Mouse (Mus musculus) cerebellum, postnatal 25 days (tissue): ENCODE measurements around the gene Gm49403.
A peak's percentile ranks its signal among the peaks of the same experiment; 100 is the strongest.
"Not testable (repeated sequence)": the region's sequence is repeated elsewhere in the genome, so short reads cannot be mapped to it uniquely, and the experiment has no call there.

Experiments used
- DNase-seq, 2 experiments: peaks; one replicate each; pipeline ENCODE4 v3.0.0; 2021; ENCODE audit warnings: mixed read lengths in 2 of 2

The Gm49403 gene

DNA sequence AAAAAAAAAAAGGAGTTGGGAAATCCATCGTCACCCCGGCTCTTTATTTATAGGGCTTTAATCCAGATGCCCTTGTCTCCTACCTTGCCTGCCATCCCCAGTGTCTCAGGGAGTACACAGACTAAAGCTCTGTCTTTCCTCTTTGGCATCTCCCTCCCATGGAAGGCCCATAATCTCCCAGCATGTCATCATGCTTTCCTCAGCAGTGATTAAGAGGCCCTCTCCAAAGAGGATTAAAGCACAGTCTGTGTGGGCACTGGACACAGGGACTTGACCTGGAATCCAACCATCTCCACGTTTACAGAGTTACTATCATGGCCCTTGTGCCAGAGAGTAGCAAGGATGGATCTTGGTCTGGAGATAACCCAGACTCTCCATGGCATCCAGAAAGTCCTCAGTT is at the start of gene Gm49403, which contains the start of gene Lbhd1:
Gm49403 (plus strand) TSS at position 315 of the 400 bp plus-strand sequence.
Lbhd1 (plus strand) TSS at position 117 of the 400 bp plus-strand sequence.
- DNase-seq, result no peak

DNA sequence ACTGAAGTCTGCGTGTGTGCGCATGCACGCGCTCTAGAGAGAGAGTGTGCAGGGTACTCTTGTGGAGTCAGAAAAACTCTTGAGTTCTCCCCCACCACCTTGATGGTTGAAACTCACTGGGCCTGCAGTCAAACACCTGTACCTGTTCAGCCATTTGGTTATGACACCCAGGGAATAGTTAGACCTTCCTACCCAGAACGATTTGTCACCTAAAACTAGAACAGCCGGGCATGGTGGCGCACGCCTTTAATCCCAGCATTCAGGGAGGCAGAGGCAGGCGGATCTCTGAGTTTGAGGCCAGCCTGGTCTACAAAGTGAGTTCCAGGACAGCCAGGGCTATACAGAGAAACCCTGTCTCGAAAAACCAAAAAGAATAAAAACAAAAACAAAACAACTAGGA is 47.4 kb upstream of the Gm49403 start:
- not testable (repeated sequence) for DNase-seq

DNA sequence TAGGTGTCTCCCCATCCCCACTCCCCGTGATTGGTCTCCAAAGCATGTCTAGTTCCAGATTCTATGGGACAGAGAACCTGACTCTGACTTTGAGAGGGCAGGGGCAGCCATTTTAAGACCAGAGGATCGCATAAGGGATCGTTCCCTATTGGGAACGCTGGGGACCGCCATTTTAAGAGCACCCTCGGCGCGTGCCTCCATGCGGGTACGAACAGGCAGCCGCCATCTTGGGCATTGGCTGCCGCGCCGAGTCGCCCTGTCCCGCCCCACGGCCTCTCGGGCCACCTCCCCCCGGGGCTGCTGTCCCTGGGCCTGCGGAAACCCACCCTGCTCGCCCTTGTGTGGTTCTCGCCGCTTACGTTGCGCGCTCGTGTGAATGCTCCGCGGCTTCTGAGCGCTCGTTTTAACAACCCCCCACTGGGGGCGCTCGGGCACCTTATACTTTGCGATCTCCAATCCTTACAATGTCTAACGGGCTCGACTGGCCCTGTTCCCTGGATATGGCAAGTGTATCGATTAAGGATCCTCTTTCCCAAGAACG is 46.4 kb upstream of the Gm49403 start, which contains the start of gene Bscl2:
Bscl2 (plus strand) TSS at position 217 of the 541 bp plus-strand sequence.
- DNase-seq, result peak; percentile 91 to 92

DNA sequence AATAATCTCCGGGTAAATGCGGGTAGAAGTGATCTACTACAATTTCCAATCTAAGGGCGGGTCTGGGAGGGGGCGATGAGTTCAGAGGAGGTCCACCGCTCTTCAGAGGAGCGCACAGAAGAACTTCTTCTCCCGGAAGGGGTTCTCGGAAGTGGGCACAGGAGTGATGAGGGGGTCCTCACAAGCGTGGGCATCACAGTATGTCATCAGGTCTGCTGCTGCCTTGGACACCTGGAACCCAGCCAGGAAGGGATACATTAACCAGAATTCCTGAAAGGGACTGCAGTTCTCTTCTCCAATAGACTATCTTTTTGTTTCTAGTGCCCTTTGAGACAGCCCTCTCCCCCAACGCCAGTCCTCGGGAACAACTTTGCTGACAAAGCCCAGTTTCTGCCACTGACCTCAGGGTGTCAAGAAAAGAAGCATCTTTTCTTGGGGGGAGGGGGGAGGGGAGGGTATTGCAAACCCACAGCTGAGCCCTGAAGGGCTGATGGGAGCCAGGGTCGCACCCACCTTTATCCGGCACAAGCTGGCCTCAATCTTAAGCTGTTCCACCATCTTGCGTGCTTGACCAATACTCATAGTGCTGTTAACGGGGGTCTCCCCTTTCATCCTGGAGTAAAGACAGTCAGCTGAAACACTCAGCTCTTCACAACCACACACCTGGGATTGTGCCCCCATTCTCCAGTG is 45.5 kb upstream of the Gm49403 start:
- peak; percentile 69 to 74 for DNase-seq

DNA sequence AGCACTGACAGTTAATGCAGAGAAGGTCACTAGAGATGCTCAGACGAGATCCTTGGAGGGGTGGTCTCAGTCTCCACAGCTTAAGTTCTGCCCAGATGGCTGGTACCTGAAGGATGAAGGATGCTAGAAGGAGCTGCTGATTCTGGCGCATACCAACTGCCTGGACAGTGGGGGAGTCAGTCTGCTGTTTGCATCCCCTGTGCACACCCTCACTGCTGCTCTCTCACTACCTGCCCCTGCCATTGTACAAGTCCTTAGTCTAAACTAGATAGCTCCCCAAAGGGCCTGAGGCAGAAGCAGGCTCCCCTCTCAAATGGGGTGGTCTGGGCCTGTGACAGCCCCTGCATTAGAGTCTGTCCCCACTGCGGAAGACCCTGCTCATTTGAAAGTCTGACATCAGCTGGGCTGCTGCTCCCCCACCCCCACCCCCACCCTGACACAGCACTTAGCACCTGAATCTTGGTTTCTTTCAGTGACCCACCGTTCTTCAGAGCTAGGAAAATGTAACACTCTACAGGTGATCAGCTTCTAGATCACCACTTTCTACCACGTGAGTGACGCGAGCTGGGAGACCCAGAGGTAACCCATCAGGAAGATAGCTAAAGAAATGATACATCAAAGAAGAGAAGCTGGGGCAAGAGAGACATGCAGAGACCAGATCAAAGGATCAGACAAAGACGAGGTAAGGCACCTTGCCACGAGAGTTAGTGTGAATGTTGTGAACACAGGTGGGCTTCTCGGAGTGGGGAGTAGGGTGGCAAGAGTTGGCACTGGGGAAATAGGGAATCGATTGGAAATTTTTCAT is 44.4 kb upstream of the Gm49403 start, which contains the start of gene Gng3:
Gng3 (minus strand) TSS at position 92 of the 805 bp plus-strand sequence.
- peak; percentile 89 to 92 for DNase-seq

DNA sequence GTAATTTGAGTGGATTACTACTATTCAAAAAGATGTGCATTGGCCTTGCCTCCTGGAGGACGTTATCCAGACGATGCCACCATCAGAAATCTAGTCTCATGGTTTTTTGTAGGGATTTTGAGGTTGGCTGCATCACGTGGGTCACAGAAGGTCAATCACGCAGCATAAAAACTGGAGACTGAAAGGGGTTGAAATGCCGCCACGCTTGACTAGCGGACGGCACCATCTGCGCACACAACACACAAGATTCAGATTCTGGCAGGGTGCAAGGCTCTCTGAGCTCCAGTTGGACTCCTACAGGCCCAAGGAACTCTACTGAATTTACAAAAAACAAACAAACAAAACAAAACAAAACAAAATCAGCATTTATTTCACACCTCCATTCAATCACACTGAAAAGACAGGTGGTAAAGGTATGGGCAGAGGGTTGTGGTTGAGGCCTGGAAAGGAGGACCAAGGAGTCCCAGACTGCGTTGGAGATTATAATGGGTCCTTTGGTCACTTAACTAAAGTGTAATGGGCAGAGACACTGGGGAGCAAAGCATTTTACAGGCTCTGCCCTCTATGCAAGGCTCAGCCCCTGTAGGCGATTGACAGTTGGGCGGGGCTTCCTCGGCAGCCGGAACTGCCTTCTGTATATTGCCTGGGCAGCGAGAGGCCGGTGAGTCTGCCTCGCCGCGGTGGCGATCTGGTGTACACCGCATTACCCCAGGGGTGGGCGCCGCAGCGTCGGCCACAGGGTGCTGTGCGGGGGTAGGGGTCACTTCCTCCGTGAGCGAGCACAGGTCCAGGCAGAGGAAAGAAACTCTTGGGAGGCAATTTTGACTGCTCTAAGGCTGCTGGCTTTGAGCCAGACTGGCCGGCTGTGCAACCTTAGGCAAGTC is 43.6 kb upstream of the Gm49403 start:
- peak; percentile 86 to 89 for DNase-seq

DNA sequence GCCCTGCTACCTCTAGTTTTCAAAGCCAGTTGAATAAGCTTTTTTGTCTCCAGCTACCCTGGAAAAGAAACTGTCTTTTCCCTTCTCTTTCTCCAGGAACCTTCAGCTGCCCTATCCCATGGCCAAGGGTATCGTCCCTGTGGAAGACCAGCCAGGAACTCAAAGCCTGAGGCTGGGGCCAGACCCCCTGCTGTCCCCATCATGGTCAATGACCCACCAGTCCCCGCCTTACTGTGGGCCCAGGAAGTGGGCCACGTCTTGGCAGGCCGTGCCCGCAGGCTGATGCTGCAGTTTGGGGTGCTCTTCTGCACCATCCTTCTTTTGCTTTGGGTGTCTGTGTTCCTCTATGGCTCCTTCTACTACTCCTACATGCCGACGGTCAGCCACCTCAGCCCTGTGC is 42.7 kb upstream of the Gm49403 start:
- DNase-seq, result peak in 1 of 2 experiments; percentile 50

DNA sequence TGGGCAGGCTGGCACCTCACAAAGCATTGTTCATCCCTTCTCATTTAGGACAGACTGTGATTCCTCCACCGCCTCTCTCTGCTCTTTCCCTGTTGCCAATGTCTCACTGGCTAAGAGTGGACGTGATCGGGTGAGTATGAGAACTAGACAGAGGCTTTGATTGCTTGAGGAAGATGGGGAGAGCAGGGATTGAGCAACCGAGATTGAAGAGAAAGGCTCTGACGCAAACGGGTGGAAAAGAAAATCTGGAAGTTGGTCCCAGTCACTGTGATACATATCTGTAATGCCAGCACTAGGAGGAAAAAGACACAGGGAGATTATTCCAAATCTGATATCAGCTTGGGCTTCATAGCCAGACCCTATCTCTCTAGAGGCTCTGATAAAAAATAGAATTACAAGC is 40.8 kb upstream of the Gm49403 start:
- DNase-seq, result no peak

DNA sequence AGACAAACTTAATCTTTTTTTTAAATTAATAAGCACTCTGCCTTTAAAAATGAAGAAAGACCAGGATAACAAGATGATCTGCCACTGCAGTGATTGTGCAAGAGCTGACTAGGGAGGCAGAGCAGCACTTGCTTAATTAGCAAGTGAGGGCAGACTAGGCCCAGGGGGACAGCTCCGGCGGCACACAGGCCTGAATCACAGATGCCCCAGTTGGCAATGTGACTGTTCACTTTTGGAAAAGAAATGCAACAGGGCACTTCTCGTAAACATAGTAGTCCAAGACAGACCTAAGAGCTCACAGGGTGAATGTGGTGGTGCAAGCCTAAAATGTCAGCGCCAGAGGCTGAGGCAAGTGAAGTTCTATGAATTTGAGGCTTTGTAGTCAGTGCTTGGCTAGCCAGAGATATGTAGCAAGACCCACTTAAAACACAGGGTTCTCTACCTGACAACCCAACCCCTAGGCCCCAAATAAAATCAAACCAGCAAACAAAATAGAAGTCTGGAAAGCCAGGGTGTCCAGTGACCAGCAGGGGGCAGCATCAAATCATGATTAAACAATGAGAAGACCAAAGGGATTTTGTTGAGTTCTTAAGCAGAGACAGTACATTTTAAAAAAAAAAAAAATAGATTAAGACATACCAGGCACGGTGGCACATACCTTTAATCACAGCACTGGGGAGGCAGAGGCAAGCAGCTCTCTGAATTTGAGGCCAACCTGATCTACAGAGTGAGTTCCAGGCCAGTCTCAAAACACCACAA is 39.2 kb upstream of the Gm49403 start:
- DNase-seq, result peak; percentile 76 to 88

DNA sequence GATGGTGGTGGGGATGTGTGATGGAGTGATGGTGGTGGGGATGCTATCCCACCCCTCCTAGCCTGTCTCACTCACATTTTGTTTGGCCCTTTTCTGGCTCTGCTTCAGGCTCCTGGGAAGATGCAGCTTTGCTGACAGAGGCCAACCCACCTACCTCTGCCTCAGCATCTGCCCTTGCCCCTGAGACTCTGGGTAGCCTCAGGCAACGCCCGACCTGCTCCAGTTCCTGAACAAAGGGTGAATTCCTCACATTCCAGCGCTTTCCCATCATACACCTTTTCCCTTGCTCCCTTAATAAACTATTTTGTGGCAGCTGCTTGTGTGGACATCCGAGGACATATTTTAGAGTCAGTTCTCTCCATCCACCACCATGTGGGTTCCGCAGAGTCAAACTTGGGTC is 35.4 kb upstream of the Gm49403 start:
- DNase-seq, result no peak

DNA sequence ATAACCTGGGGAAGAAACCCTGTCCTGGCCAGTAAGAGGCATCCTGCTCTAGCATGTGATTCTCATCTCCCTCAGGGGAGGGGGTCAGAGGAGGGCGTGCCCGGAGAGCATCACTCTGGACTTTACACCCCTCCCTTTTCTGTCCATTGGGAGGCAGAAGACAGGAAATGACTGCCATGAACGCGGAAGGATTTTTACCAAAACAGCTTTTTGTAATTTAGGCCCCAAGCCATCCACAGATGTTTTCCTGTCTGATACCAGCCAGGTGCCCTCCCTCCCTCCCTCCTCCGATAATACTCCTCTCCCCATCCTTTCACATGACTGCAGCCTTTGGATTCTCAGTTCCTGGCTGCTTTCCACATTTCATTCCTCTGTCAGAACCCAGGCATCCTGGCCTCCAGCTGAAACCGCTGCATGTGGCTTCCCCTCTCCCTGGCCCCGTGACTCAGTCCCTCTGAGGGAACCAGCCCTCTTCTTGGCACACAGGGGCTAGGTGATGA is 33.3 kb upstream of the Gm49403 start, which contains the start of gene Lrrn4cl:
Lrrn4cl (plus strand) TSS at position 367 of the 500 bp plus-strand sequence.
- no peak for DNase-seq

DNA sequence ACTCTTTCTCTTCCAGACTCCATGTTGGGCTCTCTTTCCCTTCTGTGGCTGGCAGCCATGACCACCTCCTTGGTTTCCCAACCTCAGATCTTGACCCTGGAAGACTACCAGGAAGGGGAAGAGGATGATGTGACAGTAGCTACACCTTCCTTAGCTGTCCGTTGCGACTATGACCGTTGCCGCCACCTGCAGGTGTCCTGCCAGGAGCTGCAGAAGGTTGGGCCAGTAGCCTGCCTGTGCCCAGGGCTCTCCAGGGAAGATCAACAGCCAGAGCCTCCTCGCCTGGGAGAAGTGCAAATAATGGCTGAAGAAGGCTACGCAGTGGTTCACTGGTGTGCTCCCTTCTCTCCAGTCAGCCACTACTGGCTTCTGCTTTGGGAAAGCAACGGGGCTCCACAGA is 32.1 kb upstream of the Gm49403 start:
- DNase-seq, result no peak

DNA sequence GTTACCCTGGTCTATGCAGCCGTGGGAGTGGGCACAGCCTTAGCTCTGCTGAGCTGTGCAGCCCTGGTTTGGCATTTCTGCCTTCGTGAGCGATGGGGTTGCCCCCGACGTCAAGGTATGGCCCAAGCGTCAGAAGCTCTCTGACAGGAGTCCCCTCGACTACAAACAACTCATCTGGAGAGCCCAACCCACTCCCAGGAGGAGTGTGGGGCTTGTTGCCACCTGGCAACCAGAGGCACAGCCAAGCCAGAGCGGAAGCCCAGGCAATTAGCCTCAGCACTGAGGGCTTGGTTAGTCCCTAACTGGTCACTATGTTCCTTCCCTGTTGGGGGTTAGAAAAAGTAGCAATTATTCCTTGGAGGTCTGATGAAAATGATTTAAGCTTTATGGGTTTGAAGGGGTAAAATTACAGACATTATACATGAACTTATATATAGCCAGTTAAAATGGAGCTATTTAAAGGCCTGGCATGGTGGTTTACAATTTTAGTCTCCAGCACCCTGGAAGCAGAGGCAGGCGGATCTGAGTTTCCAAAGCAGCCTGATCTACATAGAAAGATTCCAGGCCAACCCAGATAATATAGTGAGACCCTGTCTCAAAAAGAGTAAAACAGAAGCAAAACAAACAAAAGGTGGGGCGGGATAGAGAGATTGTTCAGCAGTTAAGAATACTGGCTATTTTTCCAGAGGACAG is 31.3 kb upstream of the Gm49403 start:
- DNase-seq, result no peak

DNA sequence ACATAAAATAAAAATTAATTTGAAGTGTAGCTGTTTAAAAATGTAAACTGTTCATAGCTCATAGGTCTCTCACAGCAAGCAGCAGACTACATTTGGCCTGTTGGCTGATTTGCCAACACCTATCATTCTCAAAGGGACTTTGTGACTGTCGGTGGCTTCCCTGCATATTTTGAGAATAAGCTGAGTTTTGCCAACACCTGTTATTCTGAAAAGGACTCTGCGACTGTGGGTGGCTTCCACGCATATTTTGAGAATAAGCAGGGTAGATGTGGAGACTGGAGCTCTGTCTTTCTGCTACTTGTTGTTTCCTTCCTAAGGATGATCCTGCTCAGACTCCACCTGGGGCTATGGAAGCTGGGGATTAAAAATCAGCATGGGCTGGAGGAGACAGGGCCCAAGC is 30.6 kb upstream of the Gm49403 start:
- no peak for DNase-seq

DNA sequence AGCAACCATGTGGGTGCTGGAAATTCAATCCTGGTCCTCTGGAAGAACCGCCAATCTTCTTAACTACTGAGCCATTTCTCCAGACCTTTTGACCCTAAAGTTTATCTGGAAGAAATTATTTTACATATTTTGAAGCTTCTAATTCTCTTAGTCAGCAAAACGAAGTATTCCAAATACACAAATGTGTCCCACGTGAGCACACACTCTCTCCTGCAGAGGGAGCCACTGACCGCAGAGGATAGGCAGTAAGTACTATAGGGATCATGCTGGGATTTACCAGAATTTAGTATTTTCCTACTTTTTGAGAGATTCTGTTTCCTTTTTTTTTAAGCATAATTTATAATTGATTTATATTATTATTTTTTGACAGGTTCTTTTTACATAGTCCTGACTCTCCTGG is 26.0 kb upstream of the Gm49403 start:
- DNase-seq, result peak in 1 of 2 experiments; percentile 67

DNA sequence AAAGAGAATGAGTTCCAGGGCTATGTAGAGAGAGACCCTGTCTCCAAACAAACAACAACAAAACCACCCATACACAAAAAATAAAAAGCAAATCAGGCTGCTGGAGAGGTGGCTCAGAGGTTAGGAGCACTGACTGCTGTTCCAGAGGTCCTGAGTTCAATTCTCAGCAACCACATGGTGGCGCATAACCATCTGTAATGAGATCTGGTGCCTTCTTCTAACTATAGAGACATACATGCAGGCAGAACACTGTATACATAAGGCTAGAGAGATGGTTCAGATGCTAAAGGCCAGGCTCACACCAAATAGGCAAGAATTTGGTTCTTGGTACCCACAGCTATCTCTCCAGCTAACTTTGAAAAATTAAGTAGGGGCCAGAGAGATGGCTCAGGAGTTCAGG is 24.7 kb upstream of the Gm49403 start:
- peak in 1 of 2 experiments; percentile 56 for DNase-seq

DNA sequence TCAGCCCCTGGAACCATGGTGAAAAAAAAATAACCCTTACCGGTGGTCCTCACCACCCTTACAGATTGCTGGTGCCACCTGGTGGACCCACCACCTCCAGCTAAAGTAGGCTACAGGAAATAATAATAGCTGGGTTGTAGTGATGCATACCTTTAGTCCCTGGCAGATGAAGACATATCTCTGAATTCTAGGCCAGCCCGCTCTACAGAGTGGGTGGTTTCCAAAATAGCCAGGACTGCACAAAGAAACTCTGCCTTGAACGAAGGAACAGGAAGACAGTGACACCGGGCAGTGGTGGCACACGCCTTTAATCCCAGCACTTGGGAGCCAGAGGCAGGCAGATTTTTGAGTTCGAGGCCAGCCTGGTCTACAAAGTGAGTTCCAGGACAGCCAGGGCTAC is 19.5 kb upstream of the Gm49403 start:
- DNase-seq, result no peak

DNA sequence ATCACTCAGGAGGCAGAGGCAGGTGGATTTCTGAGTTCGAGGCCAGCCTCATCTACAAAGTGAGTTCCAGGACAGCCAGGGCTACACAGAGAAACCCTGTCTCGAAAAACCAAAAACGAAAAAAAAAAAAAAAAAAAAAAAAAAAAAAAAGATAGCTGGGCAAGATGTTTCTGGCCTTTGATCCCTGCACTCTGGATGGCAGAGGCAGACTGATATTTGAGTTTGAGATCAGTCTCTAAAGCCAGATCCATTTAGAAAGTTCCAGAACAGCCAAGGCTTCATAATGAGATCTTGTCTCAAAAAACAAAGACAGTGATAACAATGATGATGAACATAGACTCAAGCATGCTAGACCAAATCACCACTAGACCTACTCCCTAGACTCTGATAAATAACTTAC is 13.3 kb upstream of the Gm49403 start:
- DNase-seq, result not testable (repeated sequence)

DNA sequence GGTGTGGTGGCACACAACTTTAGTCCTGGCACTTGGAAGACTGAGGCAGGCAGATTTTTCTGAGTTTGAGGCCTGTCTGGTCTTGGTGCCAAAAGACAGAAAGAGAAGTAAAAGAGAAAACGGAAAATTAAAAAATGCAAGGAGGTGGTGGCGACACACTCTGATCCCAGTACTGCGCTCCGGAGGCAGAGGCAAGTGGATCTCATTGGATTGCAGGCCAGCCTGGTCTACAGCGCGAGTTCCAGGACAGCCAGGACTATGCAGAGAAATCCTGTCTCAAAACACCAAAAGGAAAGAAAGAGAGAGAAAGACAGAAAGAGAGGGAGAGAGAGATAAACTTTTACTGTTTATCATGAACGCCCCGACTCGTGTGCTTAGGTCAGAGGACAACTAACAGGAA is 12.9 kb upstream of the Gm49403 start:
- DNase-seq, result no peak

DNA sequence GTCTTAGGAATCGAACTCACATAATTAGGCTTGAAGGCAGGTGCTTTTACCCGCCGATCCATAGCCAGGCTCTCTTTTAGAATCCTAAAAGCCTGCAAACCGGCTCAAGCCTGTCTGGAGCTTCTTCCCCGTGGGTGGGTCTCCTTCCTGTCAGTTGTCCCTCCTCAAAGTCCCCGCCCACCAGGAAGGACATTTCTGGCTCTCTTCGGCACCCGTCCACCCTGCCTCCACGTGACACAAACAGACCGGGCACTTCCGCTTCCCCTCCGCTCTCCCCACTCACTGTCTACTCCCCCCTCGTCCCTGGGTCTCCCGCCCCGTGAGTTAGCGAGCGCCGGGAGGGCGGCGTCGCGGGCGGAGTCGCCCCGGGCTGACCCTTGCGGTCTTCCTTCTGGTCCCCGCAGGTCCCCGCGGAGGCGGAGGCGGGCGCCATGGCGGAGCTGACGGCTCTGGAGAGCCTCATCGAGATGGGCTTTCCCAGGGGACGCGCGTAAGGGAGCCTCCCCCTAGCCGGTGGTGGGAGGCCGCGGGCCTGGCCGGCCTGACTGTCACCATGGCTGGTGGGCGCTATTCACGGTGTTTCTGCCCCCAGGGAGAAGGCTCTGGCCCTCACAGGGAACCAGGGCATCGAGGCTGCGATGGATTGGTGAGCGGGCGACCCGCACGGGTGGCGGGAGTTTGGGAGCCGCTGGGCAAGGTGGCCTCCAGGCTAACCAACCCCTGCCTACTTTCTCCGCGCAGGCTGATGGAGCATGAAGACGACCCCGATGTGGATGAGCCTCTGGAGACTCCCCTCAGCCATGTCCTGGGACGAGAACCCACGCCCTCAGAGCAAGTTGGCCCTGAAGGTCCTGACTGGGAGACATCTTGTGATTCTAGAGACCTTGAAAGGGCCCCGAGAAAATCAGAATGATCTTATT is 12.2 kb upstream of the Gm49403 start, which contains the start of gene Ubxn1:
Ubxn1 (plus strand) TSS at position 230 of the 920 bp plus-strand sequence.
- peak; percentile 98 to 99 for DNase-seq
